Mouse (Mus musculus) heart, adult 2 months (tissue): ENCODE results near the gene Pacsin2. TPM values are rescaled to one million over a fixed set of nuclear protein-coding genes. Genes with fewer than 3 reads are reported as not detected.

ENCODE experiments used
- DNase-seq, 2 experiments: peaks; one replicate each; pipeline ENCODE4 v3.0.0; 2021
- H3K27ac ChIP-seq: fragments of 200-600 bp; 2 replicates; pipeline ENCODE4 v1.8.1; 2022
- H3K27me3 ChIP-seq: fragments of 200-500 bp; 2 replicates; pipeline ENCODE4 v1.6.1; 2012; ENCODE audit warnings: mild to moderate bottlenecking, low read length, inconsistent platforms, mixed read lengths; ENCODE audit not compliant: control insufficient read depth, insufficient read depth
- H3K36me3 ChIP-seq: fragments of 200-500 bp; 2 replicates; pipeline ENCODE4 v1.6.1; 2012; ENCODE audit warnings: low read length, inconsistent platforms; ENCODE audit not compliant: control insufficient read depth, insufficient read depth
- H3K4me1 ChIP-seq: fragments of 200-500 bp; 2 replicates; pipeline ENCODE4 v1.6.1; 2011; ENCODE audit warnings: low read length; ENCODE audit not compliant: control insufficient read depth, insufficient read depth
- H3K4me3 ChIP-seq: fragments of 200-600 bp; 2 replicates; pipeline ENCODE4 v1.8.1; 2022
- H3K79me2 ChIP-seq: fragments of 200-500 bp; replicated peaks from 2 replicates; pipeline ENCODE4 v1.6.1; 2012; ENCODE audit warnings: mild to moderate bottlenecking, inconsistent platforms, low read length, moderate library complexity, mixed read lengths; ENCODE audit not compliant: control insufficient read depth, insufficient read depth
- H3K9ac ChIP-seq: fragments of 200-500 bp; 2 replicates; pipeline ENCODE4 v1.6.1; 2012; ENCODE audit warnings: low read depth, mild to moderate bottlenecking, control low read depth, inconsistent platforms, low read length, mixed read lengths
- CTCF ChIP-seq: fragments of 200-600 bp; IDR thresholded peaks from 2 replicates; pipeline ENCODE4 v1.8.1; 2022; ENCODE audit warnings: antibody characterized with exemption, mild to moderate bottlenecking, moderate library complexity
- EP300 ChIP-seq: fragments of 200-500 bp; IDR thresholded peaks from 2 replicates; pipeline ENCODE4 v1.6.1; 2011; ENCODE audit warnings: low read depth, low read length, control low read depth; ENCODE audit not compliant: insufficient read depth
- POLR2A ChIP-seq: fragments of 200-500 bp; IDR thresholded peaks from 2 replicates; pipeline ENCODE4 v1.6.1; 2011; ENCODE audit warnings: mild to moderate bottlenecking, low read depth, low read length, control low read depth; ENCODE audit not compliant: insufficient read depth
- WGBS: fragments of 180-500 bp; shearing (Covaris S2); methylation state at CpG from one replicate; pipeline ENCODE4 v1.1.7; 2018; 5-methylcytosine and 5-hydroxymethylcytosine counted together
- intact Hi-C: fragments of 180-260 bp; cut with DNase I; formaldehyde crosslinking; loops from one replicate; pipeline ENCODE4 v1.15.1; 2025
- polyA plus RNA-seq: library from polyadenylated mRNA; depleted of rRNA; stranded (reverse); fragments of >200 nt; gene quantifications from 2 replicates; pipeline ENCODE4 v1.2.3, GENCODE M21; 2012
- total RNA-seq, 2 experiments: library from RNA; stranded (reverse); gene quantifications; 2 replicates each; pipeline ENCODE4 v1.2.3; 2021

Gene Pacsin2
- total and polyA plus RNA-seq, 3 experiments = 111 to 246 (median 200) TPM

GRCm38 (mm10) chr15:83358476-83358875 lies 105.9 kb downstream of the Pacsin2 start:
- no peak for DNase-seq
- intact Hi-C loops = no loop called here
- Histone ChIP-seq H3K27ac (no peak overlapping the region), H3K27me3 (no peaks in the 10 kb centered on the region), H3K36me3 (no peaks in the 10 kb centered on the region), H3K4me1 (no peaks in the 10 kb centered on the region; the same call in 1 of the 2 replicates), H3K9ac (no peak overlapping the region), H3K79me2 (no peaks in the 10 kb centered on the region), H3K4me3 (no peak overlapping the region)
- no peak for TF ChIP-seq POLR2A
- no peak for TF ChIP-seq CTCF
- no peak for TF ChIP-seq EP300
- WGBS = 65% methylated on average over 1 of the region's 1 CpGs

- Histone ChIP-seq H3K27me3 (no peaks in the 10 kb centered on the region), H3K79me2 (no peaks in the 10 kb centered on the region), H3K4me3 (no peak overlapping the region), H3K9ac (no peak overlapping the region), H3K27ac (no peak overlapping the region), H3K36me3 (no peaks in the 10 kb centered on the region), H3K4me1 (peaks cover 3% of the 10 kb centered on the region; the same call in 1 of the 2 replicates)
- TF ChIP-seq CTCF = no peak
- no peak for TF ChIP-seq POLR2A
- 92% methylated on average over 4 of the region's 4 CpGs for WGBS
- intact Hi-C loops = no loop called here
- no peak for DNase-seq
These were observed 112.9 kb downstream of the Pacsin2 start for GRCm38 (mm10) chr15:83351546-83351945.

GRCm38 (mm10) chr15:83350859-83351258 lies 113.5 kb downstream of the Pacsin2 start:
- no peak for TF ChIP-seq EP300
- TF ChIP-seq CTCF = no peak
- no peak for TF ChIP-seq POLR2A
- H3K4me3 ChIP-seq = no peak overlapping the region
- H3K36me3 ChIP-seq = no peaks in the 10 kb centered on the region
- H3K27me3 ChIP-seq = no peaks in the 10 kb centered on the region
- H3K27ac ChIP-seq = no peak overlapping the region; the same call in 1 of the 2 replicates
- H3K4me1 ChIP-seq = peaks cover 3% of the 10 kb centered on the region; the same call in 1 of the 2 replicates
- DNase-seq = no peak
- no peak overlapping the region for H3K9ac ChIP-seq
- WGBS = 86% methylated on average over 2 of the region's 2 CpGs
- intact Hi-C loops = no loop called here
- H3K79me2 ChIP-seq = no peaks in the 10 kb centered on the region

GRCm38 (mm10) chr15:83349954-83350711 lies 114.3 kb downstream of the Pacsin2 start, which contains the start of gene Arfgap3:
Gene Arfgap3 (minus strand): TSS chr15:83350247.
- Histone ChIP-seq H3K4me3 (peak within 1 kb of the TSS; percentile 78), H3K9ac (peak within 1 kb of the TSS; percentile 76), H3K36me3 (no peaks in the 10 kb centered on the region), H3K4me1 (peaks cover 5% of the 10 kb centered on the region), H3K79me2 (no peaks in the 10 kb centered on the region), H3K27ac (peak within 1 kb of the TSS; percentile 70), H3K27me3 (no peaks in the 10 kb centered on the region)
- TF ChIP-seq CTCF (no peak), POLR2A (peak; percentile 65), EP300 (0 out of 2 replicates have a peak, but pooled peaks have one; percentile 8)
- intact Hi-C loops = no loop called here
- under 1% methylated on average over 60 of the region's 60 CpGs for WGBS
- DNase-seq = peak; percentile 94 to 97

- Histone ChIP-seq H3K79me2 (no peaks in the 10 kb centered on the region), H3K27me3 (no peaks in the 10 kb centered on the region), H3K27ac (peak overlapping the region; percentile 70), H3K4me1 (peaks cover 6% of the 10 kb centered on the region), H3K36me3 (no peaks in the 10 kb centered on the region), H3K4me3 (peak overlapping the region; percentile 78), H3K9ac (peak overlapping the region; percentile 76)
- TF ChIP-seq EP300 = no peak
- no peak for TF ChIP-seq CTCF
- TF ChIP-seq POLR2A = no peak
- intact Hi-C loops = no loop called here
- DNase-seq = peak in 1 of 2 experiments; percentile 14
- 10% methylated on average over 8 of the region's 8 CpGs for WGBS
These were observed 115.0 kb downstream of the Pacsin2 start for GRCm38 (mm10) chr15:83349225-83349953.
